Mouse (Mus musculus) left cerebral cortex, postnatal 10 days (tissue): ENCODE data around the gene Jmjd8. TPM values are rescaled to one million over a fixed set of nuclear protein-coding genes. Genes with fewer than 3 reads are reported as not detected.
A peak's percentile ranks its signal among the peaks of the same experiment; 100 is the strongest.
"Not testable (repeated sequence)": the region's sequence is repeated elsewhere in the genome, so short reads cannot be mapped to it uniquely, and the experiment has no call there.

Experiments
- DNase-seq, 2 experiments: peaks; one replicate each; pipeline ENCODE4 v3.0.0; 2021 to 2022; ENCODE audit warnings: low spot score in 2 of 2, mixed read lengths in 1 of 2; ENCODE audit errors: extremely low spot score in 1 of 2
- intact Hi-C: fragments of 180-260 bp; cut with DNase I; formaldehyde crosslinking; loops from one replicate; pipeline ENCODE4 v1.15.1; 2025
- total RNA-seq, 2 experiments: library from RNA; stranded (reverse); gene quantifications; 2 replicates each; pipeline ENCODE4 v1.2.3; 2021

Jmjd8 gene
- total RNA-seq, 2 experiments from 2014 or later = 59.9 to 61.5 TPM

GRCm38 (mm10) chr17:25802825-25803517 lies 25.7 kb upstream of the Jmjd8 start:
- intact Hi-C loops = no loop called here
- DNase-seq = peak; percentile 87 to 88

DNA sequence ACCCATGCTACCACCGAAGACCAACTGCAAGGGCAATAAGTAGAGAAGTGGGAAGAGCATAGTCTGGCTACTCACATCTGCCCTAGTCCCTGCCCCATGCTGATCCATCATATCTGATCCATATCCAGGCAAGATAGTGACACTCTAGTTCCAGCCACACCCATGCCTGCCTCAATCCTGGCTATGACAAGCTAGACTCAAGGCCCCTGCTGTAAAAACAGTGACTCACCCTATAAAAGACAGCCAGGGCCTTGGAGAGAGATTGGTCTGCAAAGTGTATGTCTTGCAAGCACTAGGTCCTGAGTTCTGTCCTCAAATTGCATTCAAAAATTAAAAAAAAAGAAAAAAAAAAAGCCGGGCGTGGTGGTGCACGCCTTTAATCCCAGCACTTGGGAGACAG lies 22.2 kb upstream of the Jmjd8 start:
- intact Hi-C loops = no loop called here
- no peak for DNase-seq

DNA sequence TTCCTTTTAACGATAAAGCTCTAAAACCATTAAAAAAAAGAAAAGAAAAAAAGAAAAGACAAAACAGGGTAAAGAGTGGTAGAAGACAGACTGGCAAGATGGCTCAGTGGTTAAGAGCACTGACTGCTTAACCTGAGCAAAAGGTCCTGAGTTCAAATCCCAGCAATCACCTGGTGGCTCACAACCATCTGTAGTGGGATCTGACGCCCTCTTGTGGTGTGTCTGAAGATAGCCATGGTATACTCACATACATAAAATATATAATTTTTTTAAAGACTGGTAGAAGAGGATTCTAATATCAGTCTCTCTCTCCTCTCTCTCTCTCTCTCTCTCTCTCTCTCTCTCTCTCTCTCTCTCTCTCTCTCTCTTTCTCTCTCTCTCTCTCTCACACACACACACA lies 21.2 kb upstream of the Jmjd8 start:
- DNase-seq, intact Hi-C loops: not testable (repeated sequence)

DNA sequence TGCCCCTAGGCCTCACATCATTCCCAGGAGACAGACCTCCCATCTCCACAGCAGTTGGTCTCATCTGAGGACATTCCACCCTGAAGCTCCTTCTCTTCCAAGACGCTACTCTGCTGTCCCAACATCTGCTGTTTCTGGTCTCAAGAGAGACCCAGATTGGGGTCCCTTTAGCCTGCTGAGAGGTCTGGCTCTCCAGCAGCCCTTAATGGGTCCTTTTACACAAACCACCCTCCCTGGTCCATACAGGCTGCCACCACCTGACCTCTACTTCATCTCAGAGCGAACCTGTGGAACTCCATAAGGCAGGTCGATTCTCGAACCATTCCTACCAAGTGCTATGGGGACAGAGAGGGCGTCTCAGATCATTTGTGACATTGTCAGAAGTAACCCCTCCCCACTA lies 20.6 kb upstream of the Jmjd8 start:
- intact Hi-C loops = no loop called here

GRCm38 (mm10) chr17:25808789-25809605 lies 19.7 kb upstream of the Jmjd8 start, which contains the start of gene Fbxl16:
Gene Fbxl16 (plus strand): TSS chr17:25809085.
- intact Hi-C loops = no loop called here

More for the DNA sequence above, 20.6 kb upstream of the Jmjd8 start:
- no peak for DNase-seq

DNA sequence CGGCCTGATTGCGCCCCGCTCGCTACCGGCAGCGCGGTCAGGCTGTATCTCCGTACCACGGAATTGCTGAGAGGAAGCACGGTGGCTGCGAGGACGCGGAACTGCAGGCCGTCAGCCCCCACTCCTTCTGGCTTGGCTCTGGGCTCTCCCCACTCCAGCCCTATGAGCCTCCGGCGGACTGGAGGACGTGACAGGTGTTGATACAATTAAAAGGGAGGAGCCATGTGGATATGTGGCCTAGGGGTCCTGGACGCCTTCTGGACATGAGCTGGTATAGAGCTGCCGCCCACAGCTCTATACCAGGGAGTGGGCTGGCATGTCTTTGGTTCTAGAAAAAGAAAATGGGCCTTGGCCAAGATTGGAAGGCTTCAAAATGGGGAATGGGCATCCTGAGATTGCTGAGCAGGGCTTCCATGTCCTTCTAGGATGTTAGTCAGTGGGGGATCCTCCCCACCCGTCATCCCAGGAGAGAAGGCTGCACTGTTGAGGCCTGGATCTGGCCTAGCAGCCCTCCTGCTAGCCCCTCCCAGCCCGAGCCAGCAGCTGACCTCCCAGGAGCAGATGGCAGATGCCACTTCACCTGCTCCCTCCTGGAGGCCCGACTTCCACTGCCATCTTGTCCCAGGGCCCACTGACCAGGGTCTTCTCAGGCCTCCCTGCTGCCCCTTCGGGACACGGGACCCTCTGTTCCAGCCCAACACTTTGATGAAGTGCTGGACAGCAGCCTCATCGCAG lies 18.9 kb upstream of the Jmjd8 start:
- DNase-seq = peak in 1 of 2 experiments; percentile 63
- intact Hi-C loops = no loop called here

More at GRCm38 (mm10) chr17:25808789-25809605, 19.7 kb upstream of the Jmjd8 start, which contains the start of gene Fbxl16:
- DNase-seq = peak; percentile 87 to 90

- no peak for DNase-seq
- intact Hi-C loops = no loop called here
These were observed 17.8 kb upstream of the Jmjd8 start for GRCm38 (mm10) chr17:25810890-25811289.

DNA sequence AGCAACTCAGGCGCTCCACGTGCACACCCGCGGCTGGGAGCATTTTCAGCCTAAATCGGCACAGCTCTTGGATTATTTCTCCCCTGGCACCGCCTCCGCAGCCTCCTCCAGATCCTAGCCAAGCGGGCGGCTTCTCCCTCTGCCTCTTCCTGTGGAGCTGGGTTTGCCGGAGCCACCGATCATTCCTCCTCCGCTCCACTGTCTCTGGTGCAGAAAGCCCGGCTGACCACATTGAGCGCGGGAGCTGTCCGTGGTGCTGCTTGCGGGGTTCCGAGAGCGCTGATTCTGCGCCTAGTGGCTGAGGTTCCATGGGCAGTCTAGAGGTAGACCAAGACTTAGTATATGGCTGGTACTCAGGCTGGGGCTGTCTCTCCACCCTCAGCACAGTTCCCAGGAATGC lies 15.2 kb upstream of the Jmjd8 start:
- intact Hi-C loops = no loop called here

DNA sequence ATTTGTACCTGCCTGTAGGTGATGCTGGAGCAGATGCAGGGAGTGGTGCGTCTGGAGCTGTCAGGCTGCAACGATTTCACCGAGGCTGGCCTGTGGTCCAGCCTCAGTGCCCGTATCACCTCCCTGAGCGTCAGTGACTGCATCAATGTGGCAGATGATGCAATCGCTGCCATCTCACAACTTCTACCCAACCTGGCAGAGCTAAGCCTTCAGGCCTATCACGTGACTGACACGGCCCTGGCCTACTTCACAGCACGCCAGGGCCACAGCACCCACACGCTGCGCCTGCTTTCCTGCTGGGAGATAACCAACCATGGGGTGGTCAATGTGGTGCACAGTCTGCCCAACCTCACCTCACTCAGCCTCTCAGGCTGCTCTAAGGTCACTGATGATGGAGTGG lies 11.0 kb upstream of the Jmjd8 start:
- DNase-seq = no peak
- intact Hi-C loops = no loop called here

More for the DNA sequence above, 15.2 kb upstream of the Jmjd8 start:
- DNase-seq = peak in 1 of 2 experiments; percentile 88

- peak in 1 of 2 experiments; percentile 41 for DNase-seq
- intact Hi-C loops = no loop called here
These were observed 9.6 kb upstream of the Jmjd8 start for GRCm38 (mm10) chr17:25818851-25819780.

DNA sequence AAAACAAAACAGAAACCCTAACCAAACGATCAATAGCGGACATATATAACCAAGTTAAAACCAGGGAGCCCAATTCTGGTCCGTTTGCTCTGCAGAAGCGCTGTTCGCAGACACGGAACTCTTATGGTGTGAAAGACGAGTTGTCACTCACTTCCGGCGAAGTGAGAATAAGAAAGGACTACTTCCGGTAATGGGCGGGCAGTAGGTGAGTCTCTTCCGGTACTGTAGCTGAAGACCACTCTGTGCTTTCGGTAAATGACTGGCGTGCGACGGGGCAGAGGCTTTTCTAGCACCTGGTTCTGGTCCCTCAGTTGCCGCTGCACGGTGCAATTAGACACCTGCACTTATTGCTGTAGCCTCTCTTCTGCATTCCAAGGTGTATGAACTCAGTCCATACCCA lies 5.2 kb upstream of the Jmjd8 start, which contains the start of gene Wdr24:
Gene Wdr24, plus strand, starts transcription at position 176 of the 400 bp plus-strand sequence.
- DNase-seq = peak; percentile 80 to 86
- intact Hi-C loops = no loop called here

GRCm38 (mm10) chr17:25824362-25825142 lies 4.1 kb upstream of the Jmjd8 start:
- intact Hi-C loops = no loop called here
- DNase-seq = peak in 1 of 2 experiments; percentile 29

- intact Hi-C loops = no loop called here
- peak in 1 of 2 experiments; percentile 22 for DNase-seq
These were observed 3.4 kb upstream of the Jmjd8 start for GRCm38 (mm10) chr17:25825311-25825710.

DNA sequence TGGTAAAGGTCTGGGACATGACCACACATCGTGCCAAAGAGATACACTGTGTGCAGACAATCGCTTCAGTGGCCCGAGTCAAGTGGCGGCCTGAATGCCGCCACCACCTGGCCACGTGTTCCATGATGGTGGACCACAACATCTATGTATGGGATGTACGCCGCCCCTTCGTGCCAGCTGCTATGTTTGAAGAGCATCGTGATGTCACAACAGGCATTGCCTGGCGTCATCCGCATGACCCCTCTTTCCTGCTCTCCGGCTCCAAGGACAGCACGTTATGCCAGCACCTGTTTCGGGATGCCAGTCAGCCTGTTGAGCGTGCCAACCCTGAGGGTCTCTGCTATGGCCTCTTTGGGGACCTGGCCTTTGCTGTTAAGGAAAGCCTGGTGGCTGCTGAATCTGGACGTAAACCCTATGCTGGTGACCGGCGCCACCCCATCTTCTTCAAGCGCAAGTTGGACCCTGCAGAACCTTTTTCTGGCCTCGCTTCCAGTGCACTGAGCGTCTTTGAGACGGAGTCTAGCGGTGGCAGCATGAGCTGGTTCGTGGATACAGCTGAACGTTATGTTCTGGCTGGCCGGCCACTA lies 2.6 kb upstream of the Jmjd8 start:
- intact Hi-C loops = no loop called here

DNA sequence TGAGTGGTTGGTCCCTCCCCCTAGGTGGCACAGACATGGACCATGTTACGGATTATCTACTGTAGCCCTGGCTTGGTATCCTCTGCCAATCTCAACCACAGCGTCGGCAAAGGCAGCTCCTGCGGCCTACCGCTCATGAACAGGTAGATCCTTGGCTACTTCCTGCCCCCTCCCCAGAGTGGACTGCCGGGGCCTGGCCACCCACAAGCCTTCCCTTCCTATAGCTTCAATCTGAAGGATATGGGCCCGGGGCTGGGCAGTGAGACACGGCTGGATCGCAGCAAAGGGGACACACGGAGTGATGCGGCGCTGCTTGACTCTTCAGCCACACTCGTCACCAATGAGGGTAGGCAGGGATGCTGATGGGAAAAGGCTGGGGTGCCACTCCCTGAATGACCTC lies 1.7 kb upstream of the Jmjd8 start:
- intact Hi-C loops = no loop called here
- DNase-seq = peak in 1 of 2 experiments; percentile 23

More for the DNA sequence above, 2.6 kb upstream of the Jmjd8 start:
- DNase-seq = no peak

DNA sequence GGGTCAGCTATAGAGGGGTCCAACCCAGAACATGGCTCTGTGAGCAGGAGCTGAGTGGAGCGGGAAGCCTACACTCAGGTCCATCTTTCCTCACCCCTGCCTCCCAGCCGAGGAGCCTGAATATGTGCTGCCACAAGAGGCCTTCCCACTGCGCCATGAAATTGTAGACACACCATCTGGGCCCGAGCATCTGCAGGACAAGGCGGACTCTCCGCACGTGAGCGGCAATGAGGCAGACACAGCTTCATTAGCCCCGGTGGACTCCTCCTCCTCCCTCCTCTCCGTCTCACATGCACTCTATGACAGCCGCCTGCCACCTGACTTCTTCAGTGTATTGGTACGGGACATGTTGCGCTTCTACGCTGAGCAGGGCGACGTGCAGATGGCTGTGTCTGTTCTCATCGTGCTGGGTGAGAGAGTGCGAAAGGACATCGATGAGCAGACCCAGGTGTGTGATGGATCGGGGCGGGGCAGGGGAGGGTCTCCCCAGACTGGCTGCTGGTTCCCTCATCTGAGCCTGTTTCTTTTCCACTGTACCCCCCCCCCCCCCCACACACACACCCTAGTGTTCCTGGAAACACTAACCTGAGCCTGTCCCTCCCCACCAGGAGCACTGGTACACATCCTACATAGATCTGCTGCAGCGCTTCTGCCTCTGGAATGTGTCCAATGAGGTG lies 983 bp upstream of the Jmjd8 start:
- peak in 1 of 2 experiments; percentile 30 for DNase-seq
- intact Hi-C loops = no loop called here
